Mouse (Mus musculus) monocyte, adult 2 months (primary cell): ENCODE measurements around the gene Itsn2.
"Not testable (repeated sequence)": the region's sequence is repeated elsewhere in the genome, so short reads cannot be mapped to it uniquely, and the experiment has no call there.

Source experiments
- DNase-seq, 2 experiments: peaks; one replicate each; pipeline ENCODE4 v3.0.0; 2022; ENCODE audit warnings: low spot score in 2 of 2, low read depth in 1 of 2

Gene Itsn2

DNA sequence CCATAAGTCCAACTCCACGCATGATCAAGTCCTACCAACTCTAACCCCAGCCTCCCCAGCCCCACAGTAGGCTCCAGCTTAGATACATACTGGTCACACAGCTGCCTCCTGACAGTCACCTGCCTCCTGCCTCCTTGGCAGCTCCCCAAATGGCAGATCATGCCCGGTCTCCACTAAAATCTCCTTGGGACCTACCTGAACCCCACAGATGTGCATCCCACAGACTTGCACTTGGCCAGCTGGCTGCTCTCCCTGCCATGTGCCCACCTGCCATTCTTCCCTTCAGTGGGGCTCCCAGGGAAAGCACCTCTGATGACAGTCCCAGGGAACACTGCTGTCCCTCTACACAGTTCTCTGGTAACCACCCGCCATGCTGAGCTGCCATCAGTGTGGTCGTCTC is 115.9 kb downstream of the Itsn2 start:
- DNase-seq = no peak

DNA sequence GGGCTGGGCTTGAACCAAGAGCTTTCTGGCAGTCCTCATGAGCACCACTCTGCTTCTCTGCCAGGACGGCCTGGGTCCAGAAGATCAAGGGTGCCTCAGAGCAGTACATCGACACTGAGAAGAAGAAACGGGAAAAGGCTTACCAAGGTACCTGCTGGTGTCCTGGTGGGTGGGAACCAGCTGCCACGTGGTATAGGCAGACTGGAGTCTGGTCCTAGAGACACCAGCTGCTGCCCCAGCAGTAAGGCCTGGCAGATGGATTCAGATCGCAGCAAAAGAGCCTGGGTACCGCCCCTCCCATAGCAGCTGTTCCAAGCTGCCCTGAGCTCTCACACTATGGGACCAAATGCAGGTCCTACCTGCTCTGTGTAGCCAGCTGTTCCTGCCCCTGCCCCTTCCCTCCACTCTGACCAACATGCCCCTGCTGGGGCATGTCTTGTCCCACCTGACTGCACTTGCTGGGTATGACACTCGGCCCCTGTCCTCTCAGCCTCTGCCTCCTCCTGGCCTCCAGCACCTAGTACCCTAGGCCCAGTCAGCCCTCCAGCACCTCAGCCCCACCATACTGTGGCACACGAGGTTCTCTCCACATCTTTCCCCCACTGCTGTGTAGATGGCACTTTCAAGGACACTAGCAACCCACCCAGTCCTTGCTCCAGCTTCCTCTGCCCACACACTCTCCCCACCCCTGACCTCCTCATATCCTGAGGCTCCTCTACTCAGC is 116.6 kb downstream of the Itsn2 start:
- DNase-seq = no peak

DNA sequence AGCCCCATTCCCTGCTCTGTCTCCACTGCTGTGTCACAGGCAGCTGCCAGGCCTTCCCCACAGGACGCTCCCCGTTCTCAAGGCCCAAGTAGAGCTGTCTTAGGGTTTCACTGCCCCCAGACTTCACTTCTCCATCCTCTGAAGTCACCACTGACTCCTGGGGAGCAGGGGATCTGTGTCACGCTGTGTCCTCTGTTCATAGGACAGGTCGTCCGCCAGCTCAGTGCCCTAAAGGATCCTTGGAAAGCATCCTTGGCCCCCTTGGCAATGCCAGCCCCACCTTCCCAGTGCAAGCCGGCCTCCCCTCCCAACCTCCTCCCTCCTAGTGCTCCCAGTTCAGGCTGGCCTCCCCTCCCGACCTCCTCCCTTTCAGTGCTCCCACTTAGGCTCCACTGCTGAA is 117.5 kb downstream of the Itsn2 start:
- no peak for DNase-seq

DNA sequence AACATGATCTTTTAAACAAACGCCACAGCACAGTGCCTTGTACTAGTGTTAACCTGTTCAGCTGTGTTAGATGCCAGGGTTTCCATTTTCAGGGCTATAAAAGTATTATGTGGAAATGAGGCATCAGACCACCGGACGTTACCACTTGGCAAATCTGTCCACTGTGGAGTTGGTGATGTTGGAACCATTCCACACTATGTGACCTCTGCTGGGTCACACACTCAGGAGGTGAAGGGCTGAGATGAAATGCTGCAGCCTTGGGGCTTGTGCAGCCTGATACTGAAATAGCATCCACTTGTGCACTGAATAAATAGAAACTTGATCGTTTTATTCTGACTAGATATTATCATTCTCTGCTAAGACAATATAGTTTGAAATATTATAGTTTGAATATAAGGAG is 120.9 kb downstream of the Itsn2 start:
- DNase-seq = no peak

DNA sequence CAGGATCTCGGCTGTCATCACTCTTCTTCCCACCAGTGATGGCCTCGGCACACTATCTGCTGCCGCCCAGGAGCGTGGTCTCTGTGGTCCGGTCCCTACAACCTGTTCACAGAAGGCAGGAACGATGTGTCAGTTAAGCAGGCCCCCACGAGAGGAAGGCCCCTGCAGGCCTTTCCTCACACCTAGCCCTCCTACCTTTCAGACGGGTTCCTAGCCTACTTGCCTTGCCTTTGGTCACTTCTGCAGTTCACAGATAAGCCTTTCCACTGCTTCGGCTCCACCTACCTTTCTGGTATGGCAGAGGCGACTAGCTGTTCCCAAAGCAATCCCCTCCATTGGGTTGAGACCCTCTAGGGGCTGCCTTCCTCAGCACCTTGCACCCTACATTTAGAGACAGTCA is 123.2 kb downstream of the Itsn2 start:
- DNase-seq = no peak

DNA sequence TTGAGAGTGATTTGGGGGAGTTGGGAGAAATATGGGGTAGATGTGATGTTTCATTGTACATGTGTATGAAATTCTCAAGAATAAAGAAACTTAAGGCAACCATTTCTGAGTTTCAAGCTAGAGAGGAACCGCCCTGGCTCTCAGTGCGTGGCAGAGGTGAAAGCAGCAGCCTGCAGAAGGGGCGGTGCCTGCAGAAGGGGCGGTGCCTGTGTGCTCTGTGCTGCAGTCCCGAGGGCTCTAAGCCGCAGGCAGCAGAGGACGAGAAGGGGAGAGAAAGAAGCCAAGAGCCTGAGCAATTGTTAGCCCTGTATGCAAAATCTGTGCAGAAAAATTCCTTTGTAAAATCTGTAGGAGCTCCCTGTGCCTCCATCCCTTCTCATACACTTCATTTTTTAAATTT is 125.0 kb downstream of the Itsn2 start:
- no peak for DNase-seq

DNA sequence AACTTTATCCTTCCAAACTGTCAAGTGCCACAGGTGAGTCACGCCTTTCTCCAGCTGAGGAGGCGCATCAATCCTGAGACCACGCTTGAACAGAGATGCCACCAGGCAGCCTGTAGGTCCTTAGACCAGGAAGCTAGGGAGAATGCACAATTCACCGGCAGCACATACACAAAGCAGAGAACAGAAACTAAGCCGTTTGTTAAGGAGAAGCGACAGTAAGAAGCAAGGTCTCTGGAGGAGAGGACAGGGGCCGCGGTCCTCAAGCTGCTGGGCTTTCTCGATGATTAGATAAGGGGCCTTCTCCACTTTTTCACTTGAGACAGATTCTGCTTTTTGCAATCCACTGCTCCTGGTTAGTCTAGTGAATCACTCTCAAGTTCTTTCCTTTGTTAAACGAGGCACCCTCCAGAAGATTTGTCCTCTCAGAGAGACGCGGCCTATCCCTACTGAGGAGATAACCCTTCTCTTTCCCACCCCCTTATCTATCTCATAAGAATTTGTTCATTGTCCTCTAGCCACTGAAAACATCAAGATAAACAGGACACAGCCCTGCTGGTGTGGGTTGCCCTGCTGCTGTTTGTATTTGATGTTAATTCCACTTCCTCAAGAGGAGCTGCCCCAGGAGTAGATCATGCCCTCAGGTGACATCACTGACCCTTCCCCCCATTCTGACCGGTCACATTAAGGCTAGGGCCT is 126.8 kb downstream of the Itsn2 start:
- DNase-seq = no peak

DNA sequence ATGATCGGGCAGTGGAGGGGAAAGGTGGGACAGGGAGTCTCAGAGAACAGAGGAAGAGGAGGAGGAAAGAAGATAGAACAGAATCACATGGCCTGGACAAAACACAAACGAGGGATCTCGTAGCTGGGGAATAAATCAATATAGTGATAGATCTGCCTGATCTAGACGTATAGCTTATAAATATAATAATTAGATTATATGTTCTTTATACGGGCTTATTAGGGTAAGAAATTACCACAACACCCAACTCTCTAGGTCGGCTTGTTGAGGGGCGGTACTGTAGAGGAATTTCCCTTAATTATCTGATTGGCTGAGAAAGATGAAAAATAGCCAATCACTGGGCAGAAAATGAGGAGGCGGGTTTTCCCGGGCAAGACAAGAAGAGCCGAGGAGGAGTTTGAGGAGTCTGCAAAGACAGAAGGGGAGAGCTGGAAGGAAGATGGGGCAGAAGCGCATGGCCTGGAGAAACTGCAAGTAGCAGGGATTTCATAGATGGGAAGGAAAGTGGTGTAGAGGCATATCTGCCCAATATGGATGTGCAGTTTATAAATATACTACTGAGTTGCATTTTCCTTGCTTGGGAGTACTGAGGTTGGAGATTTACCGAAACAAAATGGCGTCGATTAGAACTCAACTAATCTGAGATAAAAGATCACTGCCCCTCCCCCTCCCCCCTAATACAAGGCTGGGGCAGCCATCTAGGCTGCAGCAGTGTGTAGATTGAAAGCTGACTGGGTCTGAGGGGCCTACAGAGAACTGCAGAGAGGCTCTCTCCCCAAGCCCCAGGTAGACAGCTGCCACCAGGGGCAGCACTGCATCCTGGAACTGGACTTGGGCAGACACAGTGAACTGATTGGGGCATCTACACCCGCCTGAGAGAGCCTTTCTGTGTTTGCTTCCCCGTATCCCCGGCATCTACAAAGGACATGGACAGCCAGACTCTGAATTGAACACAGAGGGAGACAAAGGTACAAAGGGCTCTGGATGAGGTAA is 127.6 kb downstream of the Itsn2 start:
- no peak for DNase-seq

DNA sequence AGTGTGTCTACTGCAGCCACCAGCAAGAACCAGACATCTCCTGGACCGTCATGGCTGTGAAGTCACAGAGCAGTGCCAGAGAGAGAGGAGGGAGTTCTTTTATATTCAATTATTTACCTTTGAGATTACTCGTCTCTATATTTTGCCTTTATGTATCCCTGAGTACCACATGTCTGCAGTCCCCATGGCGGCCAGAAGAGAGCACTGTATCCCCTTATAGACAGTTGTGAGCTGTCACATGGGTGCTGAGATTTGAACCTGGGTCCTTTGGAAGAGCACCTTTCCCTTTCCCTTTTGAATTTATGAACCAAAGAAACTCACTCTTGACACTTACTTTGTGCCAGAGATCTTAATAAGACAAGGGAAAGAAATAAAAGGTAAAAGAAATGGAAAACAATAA is 136.7 kb downstream of the Itsn2 start:
- no peak for DNase-seq

DNA sequence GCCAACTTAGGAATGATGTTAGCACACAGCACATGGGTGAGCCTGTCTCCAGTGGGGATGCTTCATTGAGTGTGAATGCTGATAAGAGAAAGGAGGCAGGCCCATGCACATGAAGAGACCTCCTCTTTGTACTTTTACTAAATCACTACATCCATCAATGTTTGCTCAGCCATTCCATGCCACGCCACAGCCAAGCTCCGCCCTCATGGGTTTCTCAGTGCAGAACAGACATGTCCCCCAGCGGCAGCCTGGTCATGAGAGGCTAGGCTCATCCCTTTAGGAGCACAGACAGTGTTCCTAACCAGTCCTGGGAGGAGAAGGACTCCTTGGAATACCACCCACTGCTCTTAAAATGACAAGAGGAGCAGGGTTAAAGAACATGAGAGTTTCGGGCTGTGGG is 139.2 kb downstream of the Itsn2 start:
- no peak for DNase-seq

DNA sequence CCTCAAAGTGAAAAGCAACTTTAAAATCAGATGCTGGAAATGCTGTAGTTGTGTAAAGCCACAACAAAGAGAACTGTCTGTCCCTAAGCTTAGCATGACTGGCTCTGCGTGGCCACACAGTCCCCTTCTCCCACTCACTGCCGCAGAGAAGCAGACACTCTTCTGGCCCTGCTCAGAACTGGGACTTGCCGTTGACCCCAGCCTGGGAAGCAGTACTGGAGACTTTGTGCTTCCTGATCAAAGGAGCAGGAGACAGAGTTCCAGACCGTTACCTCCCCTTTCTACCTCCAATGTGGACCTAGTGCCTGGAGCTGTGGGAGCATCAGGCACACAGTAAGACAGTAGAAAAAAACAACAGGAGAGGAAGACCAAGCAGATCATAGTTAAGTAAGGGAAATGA is 139.9 kb downstream of the Itsn2 start:
- no peak for DNase-seq

DNA sequence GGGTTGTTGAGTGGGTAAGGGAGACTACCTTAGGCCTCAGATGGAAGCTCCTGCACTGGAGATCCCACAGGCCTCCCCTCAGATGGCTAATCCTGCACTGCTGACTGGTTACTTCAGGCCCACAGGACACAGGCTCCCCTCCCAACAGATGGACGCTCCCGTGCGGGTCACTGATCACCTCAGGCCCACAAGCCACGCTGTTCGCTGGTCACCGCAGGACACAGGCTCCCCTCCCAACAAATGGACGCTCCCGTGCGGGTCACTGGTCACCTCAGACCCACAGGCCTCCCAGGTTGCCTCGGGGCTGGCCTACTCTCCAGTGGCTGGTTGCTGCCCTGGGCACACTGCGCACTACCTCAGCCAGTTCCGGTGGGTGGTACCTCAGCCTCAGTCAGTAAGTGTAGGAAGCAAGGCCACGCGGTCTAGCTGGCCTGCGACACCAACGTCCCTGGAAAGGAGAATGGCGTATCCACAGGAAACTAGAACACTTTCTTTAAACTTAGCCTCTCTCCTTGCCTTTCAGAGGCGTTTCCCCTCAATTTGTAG is 145.7 kb downstream of the Itsn2 start, which contains the start of gene Fam228a:
TSS of gene Fam228a (minus strand) at position 400 of the 546 bp plus-strand sequence.
- DNase-seq = no peak

DNA sequence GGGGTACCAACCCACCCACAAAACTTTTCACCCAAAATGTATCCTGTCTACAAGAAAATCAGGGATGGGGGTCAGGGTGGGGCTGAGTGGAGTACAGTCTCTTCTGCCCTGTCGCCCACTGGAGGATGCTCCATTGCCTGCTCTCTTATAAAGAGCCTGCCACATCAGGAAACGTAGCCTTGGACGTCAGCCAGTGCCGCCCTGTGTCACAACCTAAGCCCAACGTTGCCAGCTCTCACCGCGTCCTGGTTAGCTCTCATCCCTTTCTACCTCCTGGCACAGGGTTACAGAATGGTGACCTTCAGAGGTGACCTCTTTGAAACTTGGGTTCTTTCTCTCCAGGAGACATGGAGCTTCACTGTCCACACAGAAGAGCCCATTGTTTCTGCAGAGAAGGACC is 148.4 kb downstream of the Itsn2 start:
- DNase-seq = no peak

DNA sequence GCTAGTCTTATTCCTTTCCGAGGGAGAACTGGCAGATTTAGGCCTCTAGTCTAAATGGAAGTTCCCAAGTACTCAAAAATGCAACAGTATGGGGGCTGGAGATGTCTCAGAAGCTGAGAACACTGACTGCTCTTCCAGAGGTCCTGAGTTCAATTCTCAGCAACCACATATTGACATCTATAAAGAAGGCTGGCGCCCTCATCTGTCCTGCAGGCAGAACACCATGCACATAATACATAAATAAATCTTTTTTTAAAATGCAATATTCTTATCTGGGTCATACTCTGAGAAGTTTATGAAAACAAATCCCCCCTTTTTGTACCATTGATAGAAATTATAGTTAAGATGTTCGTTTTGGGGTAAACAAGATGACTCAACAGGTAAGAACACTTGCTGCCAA is 149.7 kb downstream of the Itsn2 start:
- no peak for DNase-seq

DNA sequence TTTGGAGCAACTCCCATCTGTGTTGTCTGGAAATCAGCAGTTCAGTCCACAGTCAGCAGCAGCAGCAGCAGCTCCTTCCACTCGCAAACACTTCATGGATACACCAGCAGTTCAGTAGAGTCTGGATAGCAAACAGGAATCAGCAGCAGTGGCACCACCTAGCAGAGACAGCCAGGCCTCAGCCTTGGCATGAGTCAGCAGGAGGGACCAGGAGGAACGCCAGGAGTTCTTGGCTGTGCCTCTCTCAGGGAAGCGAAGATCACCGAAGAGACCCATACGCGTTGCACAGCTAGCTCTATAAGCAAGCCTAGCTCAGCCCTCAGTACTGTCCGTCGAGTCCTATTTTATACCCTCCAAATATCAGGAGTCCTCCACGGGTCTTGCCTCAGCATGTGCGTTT is 152.0 kb downstream of the Itsn2 start:
- no peak for DNase-seq

DNA sequence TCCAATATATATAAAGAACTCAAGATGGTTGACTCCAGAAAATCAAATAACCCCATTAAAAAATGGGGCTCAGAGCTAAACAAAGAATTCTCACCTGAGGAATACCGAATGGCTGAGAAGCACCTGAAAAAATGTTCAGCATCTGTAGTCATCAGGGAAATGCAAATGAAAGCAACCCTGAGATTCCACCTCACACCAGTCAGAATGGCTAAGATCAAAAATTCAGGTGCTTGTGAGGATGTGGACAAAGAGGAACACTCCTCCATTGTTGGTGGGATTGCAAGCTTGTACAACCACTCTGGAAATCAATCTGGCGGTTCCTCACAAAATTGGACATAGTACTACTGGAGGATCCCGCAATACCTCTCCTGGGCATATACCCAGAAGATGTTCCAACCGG is 162.0 kb downstream of the Itsn2 start:
- DNase-seq = not testable (repeated sequence)

DNA sequence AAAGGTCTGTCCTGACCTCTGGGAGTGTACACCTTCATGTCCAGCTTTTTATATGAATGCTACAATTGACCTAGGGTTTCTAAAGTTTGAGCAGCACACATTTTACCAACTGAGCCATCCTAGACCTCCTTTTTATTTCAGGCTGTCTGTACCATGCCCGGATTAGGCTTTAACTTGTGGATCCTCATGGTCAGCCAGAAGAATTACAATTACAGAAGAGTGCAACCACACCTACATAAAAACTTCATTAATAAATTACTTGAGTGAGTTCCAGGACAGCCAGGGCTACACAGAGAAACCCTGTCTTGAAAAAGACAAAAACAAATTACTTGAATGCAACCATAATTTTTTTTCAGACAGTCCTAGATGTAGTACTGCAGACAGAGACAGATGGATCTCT is 164.6 kb downstream of the Itsn2 start:
- DNase-seq = no peak
